Mouse (Mus musculus) midbrain, postnatal 0 days (tissue): ENCODE data around the gene Bbs10. TPM values are rescaled to one million over a fixed set of nuclear protein-coding genes. Genes with fewer than 3 reads are reported as not detected.

Experiments used
- ATAC-seq: fragments of 200-750 bp; cut with Nextera tagmentation; 2 replicates; pipeline ENCODE4 v1.8.0; 2017; ENCODE audit warnings: moderate number of reproducible peaks, mild to moderate bottlenecking, moderate TSS enrichment, moderate library complexity; ENCODE audit not compliant: low FRiP score
- DNase-seq: peaks from one replicate; pipeline ENCODE4 v3.0.0-alpha.2; 2015; ENCODE audit warnings: low spot score
- H3K27ac ChIP-seq: fragments of 300-500 bp; sonication (generic); 2 replicates; pipeline ENCODE4 v1.5.1; 2014; ENCODE audit warnings: low read depth, mild to moderate bottlenecking, low read length, mixed read lengths
- H3K27me3 ChIP-seq: fragments of 300-500 bp; sonication (generic); 2 replicates; pipeline ENCODE4 v1.6.1; 2014; ENCODE audit warnings: low read length, control low read depth, mixed read lengths; ENCODE audit not compliant: insufficient read depth
- H3K36me3 ChIP-seq: fragments of 300-500 bp; sonication (generic); 2 replicates; pipeline ENCODE4 v1.6.1; 2014; ENCODE audit warnings: low read length, control low read depth, mixed read lengths; ENCODE audit not compliant: insufficient read depth
- H3K4me1 ChIP-seq: fragments of 300-500 bp; sonication (generic); 2 replicates; pipeline ENCODE4 v1.6.1; 2014; ENCODE audit warnings: mild to moderate bottlenecking, control low read depth, antibody characterized with exemption, low read length, mixed read lengths; ENCODE audit not compliant: insufficient read depth
- H3K4me2 ChIP-seq: fragments of 300-500 bp; sonication (generic); 2 replicates; pipeline ENCODE4 v1.6.1; 2014; ENCODE audit warnings: low read depth, mild to moderate bottlenecking, low read length, mixed read lengths; ENCODE audit not compliant: poor library complexity, severe bottlenecking
- H3K4me3 ChIP-seq: fragments of 300-500 bp; sonication (generic); 2 replicates; pipeline ENCODE4 v1.5.1; 2014; ENCODE audit warnings: low read depth, mild to moderate bottlenecking, low read length, moderate library complexity
- H3K9ac ChIP-seq: fragments of 300-500 bp; sonication (generic); replicated peaks from 2 replicates; pipeline ENCODE4 v1.6.1; 2014; ENCODE audit warnings: mild to moderate bottlenecking, low read length, moderate library complexity, mixed read lengths; ENCODE audit not compliant: poor library complexity, severe bottlenecking
- H3K9me3 ChIP-seq: fragments of 300-500 bp; sonication (generic); 2 replicates; pipeline ENCODE4 v1.6.1; 2016; ENCODE audit warnings: low read length, control low read depth
- CTCF ChIP-seq: IDR thresholded peaks from 2 replicates; pipeline ENCODE4 v1.5.1; 2016; ENCODE audit warnings: antibody characterized with exemption, mild to moderate bottlenecking
- WGBS: fragments of 180-500 bp; shearing (Covaris S2); extraction: QIAGEN DNeasy Blood & Tissue Kit; methylation state at CpG from one replicate; pipeline ENCODE4 v1.1.7; 2014; 5-methylcytosine and 5-hydroxymethylcytosine counted together
- polyA plus RNA-seq: library from polyadenylated mRNA; unstranded; fragments of >200 nt; fragmentation: Nextera tagmentation; extraction: Ambion mirVana; gene quantifications from 2 replicates; pipeline ENCODE4 v1.2.1, GENCODE M21; 2015
- total RNA-seq: library from RNA; depleted of rRNA; stranded (reverse); fragments of >200 nt; gene quantifications from 2 replicates; pipeline ENCODE4 v1.2.3, GENCODE M21; 2014; rRNA removed

Gene Bbs10
- total and polyA plus RNA-seq, 2 experiments from 2014 or later, result 1.5 to 6.0 TPM

- Histone ChIP-seq H3K4me2 (no peak overlapping the region), H3K27ac (no peak overlapping the region), H3K4me1 (no peaks in the 10 kb centered on the region), H3K9me3 (no peaks in the 10 kb centered on the region), H3K9ac (no peak overlapping the region), H3K36me3 (no peaks in the 10 kb centered on the region), H3K4me3 (no peak overlapping the region), H3K27me3 (no peaks in the 10 kb centered on the region)
- peak; percentile 14 for DNase-seq
- 76% methylated on average over 2 of the region's 2 CpGs for WGBS
- TF ChIP-seq CTCF, result no peak
- ATAC-seq, result no peak
Observed at GRCm38 (mm10) chr10:111348263-111348662, 49.8 kb downstream of the Bbs10 start.

Other genes starting within 250 kb of the Bbs10 start
- 45.6 and 52.9 TPM in 2 replicates for gene Osbpl8, start 133.9 kb upstream of the Bbs10 start, total RNA-seq
- gene Osbpl8, start 133.9 kb upstream of the Bbs10 start, polyA plus RNA-seq, result 10.9 and 15.0 TPM in 2 replicates
- 57.1 and 83.3 TPM in 2 replicates for gene Nap1l1, start 174.5 kb downstream of the Bbs10 start, total RNA-seq
- gene Nap1l1, start 174.5 kb downstream of the Bbs10 start, polyA plus RNA-seq, result 160 and 171 TPM in 2 replicates
- 6.8 and 7.0 TPM in 2 replicates for gene Phlda1, start 207.6 kb downstream of the Bbs10 start, total RNA-seq
- 32.6 and 32.9 TPM in 2 replicates for gene Phlda1, start 207.6 kb downstream of the Bbs10 start, polyA plus RNA-seq